Mouse (Mus musculus): ENCODE measurements at regions not wholly inside any gene's neighbourhood (a gene's known extent, or its start where the extent isn't known, plus 50 kb on each side); places are given as distances from the start of the nearest gene placed in this dataset.

GRCm38 (mm10) chr6:140112054-140112453 is 70.8 kb upstream of the Plcz1 start:
- TF ChIP-seq CTCF (IDR thresholded peaks at IDR 0.05; ENCODE audit: low read depth) (no peak), EP300 (optimal IDR thresholded peaks at IDR 0.05) (no peak)

Data from stomach, postnatal 0 days (tissue).